In the genomic region with DNA sequence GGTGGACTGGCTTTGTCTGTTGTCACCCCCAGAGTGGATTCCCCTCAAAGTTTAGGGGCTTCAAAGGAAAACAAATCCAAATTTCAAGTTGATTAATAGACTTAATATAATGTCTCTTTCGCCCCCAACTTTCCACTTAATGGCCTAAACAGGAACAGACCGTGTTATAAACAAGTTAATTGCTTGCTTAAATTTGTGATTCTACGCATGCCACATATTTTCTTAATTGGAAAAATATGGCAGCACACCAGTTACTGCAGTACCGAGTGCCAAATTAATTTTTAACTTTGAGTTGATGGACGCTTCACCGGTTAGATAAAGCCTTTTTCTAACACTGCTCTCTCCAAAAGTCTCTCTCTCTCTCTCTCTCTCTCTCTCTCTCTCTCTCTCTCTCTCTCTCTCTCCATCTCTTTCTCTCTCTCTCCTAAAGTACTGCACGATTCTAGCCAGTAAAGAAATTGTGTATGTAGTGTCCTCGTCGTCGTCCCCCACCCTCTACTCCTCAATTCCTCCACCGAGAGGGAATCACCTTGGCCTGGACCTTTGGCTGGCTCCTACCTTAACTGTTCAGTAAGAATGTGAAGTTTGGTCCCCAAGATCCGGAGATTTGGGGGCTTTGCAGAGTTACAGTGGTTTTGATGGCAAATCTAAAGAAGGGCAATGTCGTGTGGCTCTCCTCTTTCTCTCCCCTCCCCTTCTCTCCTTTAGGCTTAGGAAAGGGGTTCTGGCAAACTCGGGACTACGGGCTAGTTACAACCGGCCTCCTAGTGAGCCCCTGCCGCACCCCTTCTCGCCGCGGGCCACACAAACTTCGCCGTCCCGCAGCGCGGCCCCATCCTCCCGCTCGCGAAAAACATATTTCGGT, we compare ENCODE assay signal across 9 mouse cellular contexts. TPM values are rescaled to one million over a fixed set of nuclear protein-coding genes. Genes with fewer than 3 reads are reported as not detected.
DNase-seq lines count a peak whose midpoint lies in the region; ATAC-seq and TF ChIP-seq lines count a peak whose summit lies in the region.
"Had no signal": no experiment of that assay in that cellular context is flagged by ENCODE, and none has a peak within 500 bp of the region (broad histone marks: within the 10 kb centered on the region; RNA-seq: fewer than 3 reads in every experiment).

No protein-coding gene starts in this region.

- DNase-seq in kidney, adult 11 months, result no peak
- DNase-seq in embryonic facial prominence, embryonic 14.5 days (ENCODE audit: low spot score), result no peak
- DNase-seq in adrenal gland, adult 8-10 months, result no peak
- no peak for DNase-seq in frontal cortex, adult 2 months (ENCODE audit: extremely low spot score in 1 of 2, low spot score in 1 of 2)
- no peak for DNase-seq in Muller cell, postnatal 12 days (ENCODE audit: inconsistent ontology term)

- peak overlapping the region; percentile 50 for H3K4me3 ChIP-seq in kidney, embryonic 14.5 days (ENCODE audit: low read length)
- peak overlapping the region; percentile 65 for H3K4me3 ChIP-seq in embryonic facial prominence, embryonic 14.5 days (ENCODE audit: low read depth, low read length)
- H3K4me3 ChIP-seq in intestine, postnatal 0 days (ENCODE audit: low read depth, low read length), result peak overlapping the region; percentile 51
- H3K4me3 ChIP-seq in neural tube, embryonic 12.5 days, result peak overlapping the region; percentile 42

- WGBS in kidney, embryonic 14.5 days, result 2% methylated on average over 29 of the region's 29 CpGs
- WGBS in embryonic facial prominence, embryonic 14.5 days, result 3% methylated on average over 22 of the region's 29 CpGs
- 3% methylated on average over 29 of the region's 29 CpGs for WGBS in intestine, postnatal 0 days
- 1% methylated on average over 29 of the region's 29 CpGs for WGBS in neural tube, embryonic 12.5 days

- no peak overlapping the region for H3K27ac ChIP-seq in kidney, embryonic 14.5 days (ENCODE audit: low read depth, low read length)
- peak overlapping the region; percentile 83 for H3K27ac ChIP-seq in embryonic facial prominence, embryonic 14.5 days (replicated peaks; ENCODE audit: low read depth, low read length)
- H3K27ac ChIP-seq in intestine, postnatal 0 days (ENCODE audit: low read depth, low read length), result no peak overlapping the region
- peak overlapping the region; percentile 37; the same call in 1 of the 2 replicates for H3K27ac ChIP-seq in neural tube, embryonic 12.5 days

- ATAC-seq in kidney, embryonic 14.5 days (ENCODE audit: low FRiP score, low TSS enrichment), result no peak
- ATAC-seq in embryonic facial prominence, embryonic 14.5 days (ENCODE audit: low read depth), result no peak
- no peak for ATAC-seq in intestine, postnatal 0 days
- no peak for ATAC-seq in neural tube, embryonic 12.5 days (ENCODE audit: low FRiP score, low read depth)

- 0 out of 2 replicates have a peak, but pooled peaks cover 4% of the 10 kb centered on the region for H3K4me1 ChIP-seq in kidney, embryonic 14.5 days (ENCODE audit: control insufficient read depth, insufficient read depth, low read length)
- H3K4me1 ChIP-seq in embryonic facial prominence, embryonic 14.5 days (ENCODE audit: control insufficient read depth, insufficient read depth, low read length), result 0 out of 2 replicates have a peak, but pooled peaks cover 6% of the 10 kb centered on the region
- H3K4me1 ChIP-seq in intestine, postnatal 0 days (replicated peaks; ENCODE audit: control insufficient read depth, insufficient read depth, low read length), result no peaks in the 10 kb centered on the region
- H3K4me1 ChIP-seq in neural tube, embryonic 12.5 days, result peaks cover 26% of the 10 kb centered on the region

- H3K9ac ChIP-seq in kidney, embryonic 14.5 days (ENCODE audit: low read depth, low read length), result no peak overlapping the region; the same call in 1 of the 2 replicates
- H3K9ac ChIP-seq in embryonic facial prominence, embryonic 14.5 days (ENCODE audit: low read depth, low read length), result peak overlapping the region; percentile 79
- no peak overlapping the region for H3K9ac ChIP-seq in intestine, postnatal 0 days (ENCODE audit: low read depth, low read length)
- H3K9ac ChIP-seq in neural tube, embryonic 12.5 days, result peak overlapping the region; percentile 49

- H3K36me3 ChIP-seq in kidney, embryonic 14.5 days (ENCODE audit: control insufficient read depth, insufficient read depth, low read length), result no peaks in the 10 kb centered on the region
- H3K36me3 ChIP-seq in embryonic facial prominence, embryonic 14.5 days (ENCODE audit: control insufficient read depth, insufficient read depth, low read length), result no peaks in the 10 kb centered on the region
- H3K36me3 ChIP-seq in intestine, postnatal 0 days (ENCODE audit: control insufficient read depth, insufficient read depth), result no peaks in the 10 kb centered on the region
- H3K36me3 ChIP-seq in neural tube, embryonic 12.5 days, result no peaks in the 10 kb centered on the region

- no peaks in the 10 kb centered on the region for H3K9me3 ChIP-seq in kidney, embryonic 14.5 days (ENCODE audit: control insufficient read depth, low read length)
- H3K9me3 ChIP-seq in embryonic facial prominence, embryonic 14.5 days (ENCODE audit: control insufficient read depth, low read length), result no peaks in the 10 kb centered on the region
- H3K9me3 ChIP-seq in intestine, postnatal 0 days (ENCODE audit: control insufficient read depth), result no peaks in the 10 kb centered on the region
- H3K9me3 ChIP-seq in neural tube, embryonic 12.5 days, result no peaks in the 10 kb centered on the region

- peak overlapping the region; percentile 60 for H3K4me2 ChIP-seq in kidney, embryonic 14.5 days (replicated peaks; ENCODE audit: low read depth, low read length)
- peak overlapping the region; percentile 85 for H3K4me2 ChIP-seq in embryonic facial prominence, embryonic 14.5 days (ENCODE audit: low read depth, low read length)
- peak overlapping the region; percentile 78 for H3K4me2 ChIP-seq in intestine, postnatal 0 days (replicated peaks; ENCODE audit: low read depth)
- H3K4me2 ChIP-seq in neural tube, embryonic 12.5 days (replicated peaks), result peak overlapping the region; percentile 71

- TF ChIP-seq CTCF in intestine, postnatal 0 days (IDR thresholded peaks at IDR 0.05; ENCODE audit: low read depth), result no peak

- peaks cover 76% of the 10 kb centered on the region for H3K27me3 ChIP-seq in kidney, embryonic 14.5 days (ENCODE audit: control insufficient read depth, insufficient read depth, low read length)
- peaks cover 79% of the 10 kb centered on the region for H3K27me3 ChIP-seq in embryonic facial prominence, embryonic 14.5 days (replicated peaks; ENCODE audit: control insufficient read depth, insufficient read depth, low read length)
- peaks cover 92% of the 10 kb centered on the region for H3K27me3 ChIP-seq in intestine, postnatal 0 days (replicated peaks; ENCODE audit: control insufficient read depth, insufficient read depth, low read length)
- H3K27me3 ChIP-seq in neural tube, embryonic 12.5 days (replicated peaks), result peaks cover 71% of the 10 kb centered on the region

RNA-seq across cellular contexts. Expression of a gene that starts 0.8 kb away (rescaled TPM):
- 38.5 and 43.8 TPM in 2 replicates for polyA plus RNA-seq in kidney, embryonic 14.5 days (2014; fragmentation: Nextera tagmentation; extraction: Ambion mirVana)
- 36.6 and 37.0 TPM in 2 replicates for polyA plus RNA-seq in embryonic facial prominence, embryonic 14.5 days (2014; fragmentation: Nextera tagmentation; extraction: Ambion mirVana)
- polyA plus RNA-seq in intestine, postnatal 0 days (2015; fragmentation: Nextera tagmentation; extraction: Ambion mirVana), result 15.4 and 16.8 TPM in 2 replicates
- 37.9 and 46.7 TPM in 2 replicates for polyA plus RNA-seq in neural tube, embryonic 12.5 days (2016; fragmentation: Nextera tagmentation; extraction: Ambion mirVana)
- total RNA-seq in adrenal gland, adult 8-10 months (2022), result 10 to 100 TPM; 28.5 to 45.5 (median 35.2) TPM
- 22.2 and 24.0 TPM in 2 replicates for polyA plus RNA-seq in frontal cortex, adult 2 months (2012; rRNA removed)

RNA-seq across cellular contexts. Expression of a gene that starts 1.2 kb away (rescaled TPM):
- 0.16 TPM in 1 of 2 replicates, not detected in the other for polyA plus RNA-seq in kidney, embryonic 14.5 days (2014; fragmentation: Nextera tagmentation; extraction: Ambion mirVana)
- 17.8 and 18.6 TPM in 2 replicates for polyA plus RNA-seq in embryonic facial prominence, embryonic 14.5 days (2014; fragmentation: Nextera tagmentation; extraction: Ambion mirVana)
- polyA plus RNA-seq in intestine, postnatal 0 days (2015; fragmentation: Nextera tagmentation; extraction: Ambion mirVana), result 0.23 and 0.25 TPM in 2 replicates
- 28.4 and 28.9 TPM in 2 replicates for polyA plus RNA-seq in neural tube, embryonic 12.5 days (2016; fragmentation: Nextera tagmentation; extraction: Ambion mirVana)
- total RNA-seq in adrenal gland, adult 8-10 months (2022), result 1 to 10 TPM in 1 of 4 experiments, under 1 TPM in 3; 0.73 to 2.1 (median 0.83) TPM
- 0.06 TPM in 1 of 2 replicates, not detected in the other for polyA plus RNA-seq in frontal cortex, adult 2 months (2012; rRNA removed)
- polyA plus RNA-seq: large intestine, adult 2 months had no signal

Comparison
In these comparisons a context has a peak if more than half of its experiments do, and no peak if none do; other contexts are left out.
1. H3K27ac ChIP-seq: peak in embryonic facial prominence, embryonic 14.5 days (single experiment) and neural tube, embryonic 12.5 days (single experiment); none in kidney, embryonic 14.5 days (single experiment) and intestine, postnatal 0 days (single experiment).
2. H3K9ac ChIP-seq: peak in embryonic facial prominence, embryonic 14.5 days (single experiment) and neural tube, embryonic 12.5 days (single experiment); none in kidney, embryonic 14.5 days (single experiment) and intestine, postnatal 0 days (single experiment).
3. RNA of a gene that starts 1.2 kb away (polyA plus RNA-seq): 28.4 to 28.9 TPM in neural tube, embryonic 12.5 days and 17.8 to 18.6 TPM in embryonic facial prominence, embryonic 14.5 days; 0.23 to 0.25 TPM in intestine, postnatal 0 days, 0.16 TPM in kidney, embryonic 14.5 days and 0.06 TPM in frontal cortex, adult 2 months; every median in the first group is over 10 times any median in the second.
4. Peak in every context shown above with its lines, with median percentiles within 50 percentile points of each other: H3K4me2 ChIP-seq and H3K4me3 ChIP-seq.